Mouse (Mus musculus): ENCODE measurements around the gene Flrt2. TPM values are rescaled to one million over a fixed set of nuclear protein-coding genes. Genes with fewer than 3 reads are reported as not detected.

Flrt2 gene
- polyA plus RNA-seq, 2 experiments: 0.44 to 0.63 TPM

GRCm38 (mm10) chr12:95744307-95744706 lies 52.3 kb downstream of the Flrt2 start:
- H3K4me1 ChIP-seq (replicated peaks; ENCODE audit: control insufficient read depth in 2 of 2, insufficient read depth in 2 of 2, low read length in 1 of 2): no peaks in the 10 kb centered on the region; a peak in 1 of 4 replicates
- no peak overlapping the region for H3K4me2 ChIP-seq (ENCODE audit: low read depth)
- no peak for TF ChIP-seq CTCF (IDR thresholded peaks at IDR 0.05; ENCODE audit: low read depth)
- no peak for TF ChIP-seq EP300 (IDR thresholded peaks at IDR 0.05; ENCODE audit: low read depth)
- no peaks in the 10 kb centered on the region for H3K36me3 ChIP-seq (replicated peaks; ENCODE audit: control insufficient read depth, insufficient read depth, low read depth)
- H3K27me3 ChIP-seq (ENCODE audit: control insufficient read depth, insufficient read depth, low read length): no peaks in the 10 kb centered on the region
- ATAC-seq (ENCODE audit: insufficient read depth) (no peak), DNase-seq (ENCODE audit: low read depth in 3 of 3, low spot score in 3 of 3) (no peak)
- no peak overlapping the region for H3K4me3 ChIP-seq (ENCODE audit: insufficient read depth in 1 of 2, low read depth in 2 of 2, low read length in 2 of 2)
- H3K27ac ChIP-seq: no peak overlapping the region
- H3K9me3 ChIP-seq (ENCODE audit: control insufficient read depth, low read length): no peaks in the 10 kb centered on the region
- 55% methylated on average over 4 of the region's 4 CpGs for WGBS (ENCODE audit: insufficient replicate concordance)
- no peak overlapping the region for H3K9ac ChIP-seq (replicated peaks)

- TF ChIP-seq CTCF (IDR thresholded peaks at IDR 0.05; ENCODE audit: low read depth) (no peak), EP300 (IDR thresholded peaks at IDR 0.05; ENCODE audit: low read depth) (no peak)
- DNase-seq (ENCODE audit: low read depth in 3 of 3, low spot score in 3 of 3) (peak in 1 of 3 experiments; percentile 16), ATAC-seq (ENCODE audit: insufficient read depth) (no peak)
- Histone ChIP-seq H3K27me3 (ENCODE audit: control insufficient read depth, insufficient read depth, low read length) (no peaks in the 10 kb centered on the region), H3K4me2 (ENCODE audit: low read depth) (no peak overlapping the region), H3K27ac (no peak overlapping the region), H3K4me1 (replicated peaks; ENCODE audit: control insufficient read depth in 2 of 2, insufficient read depth in 2 of 2, low read length in 1 of 2) (no peaks in the 10 kb centered on the region; a peak in 1 of 4 replicates), H3K36me3 (replicated peaks; ENCODE audit: control insufficient read depth, insufficient read depth, low read depth) (no peaks in the 10 kb centered on the region), H3K4me3 (ENCODE audit: insufficient read depth in 1 of 2, low read depth in 2 of 2, low read length in 2 of 2) (no peak overlapping the region), H3K9ac (replicated peaks) (no peak overlapping the region), H3K9me3 (ENCODE audit: control insufficient read depth, low read length) (no peaks in the 10 kb centered on the region)
- 13% methylated on average over 10 of the region's 10 CpGs for WGBS (ENCODE audit: insufficient replicate concordance)
Measured at GRCm38 (mm10) chr12:95746856-95747579, 55.0 kb downstream of the Flrt2 start.

- no peak for ATAC-seq (ENCODE audit: insufficient read depth)
Measured at GRCm38 (mm10) chr12:95748760-95749159, 56.7 kb downstream of the Flrt2 start.

GRCm38 (mm10) chr12:95749248-95749647 lies 57.2 kb downstream of the Flrt2 start:
- 41% methylated on average over 2 of the region's 2 CpGs for WGBS (ENCODE audit: insufficient replicate concordance)
- no peak for DNase-seq (ENCODE audit: low read depth in 3 of 3, low spot score in 3 of 3)
- H3K36me3 ChIP-seq (replicated peaks; ENCODE audit: control insufficient read depth, insufficient read depth, low read depth): no peaks in the 10 kb centered on the region
- TF ChIP-seq EP300 (IDR thresholded peaks at IDR 0.05; ENCODE audit: low read depth) (no peak), CTCF (IDR thresholded peaks at IDR 0.05; ENCODE audit: low read depth) (no peak)
- H3K4me2 ChIP-seq (ENCODE audit: low read depth): no peak overlapping the region
- H3K4me3 ChIP-seq (ENCODE audit: insufficient read depth in 1 of 2, low read depth in 2 of 2, low read length in 2 of 2): no peak overlapping the region
- no peak overlapping the region for H3K9ac ChIP-seq (replicated peaks)
- no peaks in the 10 kb centered on the region for H3K9me3 ChIP-seq (ENCODE audit: control insufficient read depth, low read length)
- ATAC-seq (ENCODE audit: insufficient read depth): no peak
- no peaks in the 10 kb centered on the region; a peak in 1 of 4 replicates for H3K4me1 ChIP-seq (replicated peaks; ENCODE audit: control insufficient read depth in 2 of 2, insufficient read depth in 2 of 2, low read length in 1 of 2)
- no peak overlapping the region for H3K27ac ChIP-seq
- H3K27me3 ChIP-seq (ENCODE audit: control insufficient read depth, insufficient read depth, low read length): no peaks in the 10 kb centered on the region

More at GRCm38 (mm10) chr12:95748760-95749159, 56.7 kb downstream of the Flrt2 start:
- no peaks in the 10 kb centered on the region for H3K27me3 ChIP-seq (ENCODE audit: control insufficient read depth, insufficient read depth, low read length)
- WGBS (ENCODE audit: insufficient replicate concordance): 60% methylated on average over 2 of the region's 2 CpGs
- no peak overlapping the region for H3K4me2 ChIP-seq (ENCODE audit: low read depth)
- no peak overlapping the region for H3K9ac ChIP-seq (replicated peaks)
- H3K27ac ChIP-seq: no peak overlapping the region
- H3K4me1 ChIP-seq (replicated peaks; ENCODE audit: control insufficient read depth in 2 of 2, insufficient read depth in 2 of 2, low read length in 1 of 2): no peaks in the 10 kb centered on the region; a peak in 1 of 4 replicates
- TF ChIP-seq EP300 (IDR thresholded peaks at IDR 0.05; ENCODE audit: low read depth) (no peak), CTCF (IDR thresholded peaks at IDR 0.05; ENCODE audit: low read depth) (no peak)
- H3K4me3 ChIP-seq (ENCODE audit: insufficient read depth in 1 of 2, low read depth in 2 of 2, low read length in 2 of 2): no peak overlapping the region
- no peak for DNase-seq (ENCODE audit: low read depth in 3 of 3, low spot score in 3 of 3)
- no peaks in the 10 kb centered on the region for H3K9me3 ChIP-seq (ENCODE audit: control insufficient read depth, low read length)
- no peaks in the 10 kb centered on the region for H3K36me3 ChIP-seq (replicated peaks; ENCODE audit: control insufficient read depth, insufficient read depth, low read depth)

- TF ChIP-seq EP300 (IDR thresholded peaks at IDR 0.05; ENCODE audit: low read depth): no peak
- TF ChIP-seq CTCF (IDR thresholded peaks at IDR 0.05; ENCODE audit: low read depth): no peak
- no peak overlapping the region for H3K4me2 ChIP-seq (ENCODE audit: low read depth)
- no peaks in the 10 kb centered on the region for H3K27me3 ChIP-seq (ENCODE audit: control insufficient read depth, insufficient read depth, low read length)
- H3K9ac ChIP-seq (replicated peaks): no peak overlapping the region
- no peaks in the 10 kb centered on the region for H3K4me1 ChIP-seq (replicated peaks; ENCODE audit: control insufficient read depth in 2 of 2, insufficient read depth in 2 of 2, low read length in 1 of 2)
- H3K36me3 ChIP-seq (replicated peaks; ENCODE audit: control insufficient read depth, insufficient read depth, low read depth): no peaks in the 10 kb centered on the region
- no peak overlapping the region for H3K27ac ChIP-seq
- WGBS (ENCODE audit: insufficient replicate concordance): 71% methylated on average over 5 of the region's 5 CpGs
- DNase-seq (ENCODE audit: low read depth in 3 of 3, low spot score in 3 of 3) (no peak), ATAC-seq (ENCODE audit: insufficient read depth) (no peak)
- no peak overlapping the region for H3K4me3 ChIP-seq (ENCODE audit: insufficient read depth in 1 of 2, low read depth in 2 of 2, low read length in 2 of 2)
- no peaks in the 10 kb centered on the region for H3K9me3 ChIP-seq (ENCODE audit: control insufficient read depth, low read length)
Measured at GRCm38 (mm10) chr12:95759212-95759746, 67.3 kb downstream of the Flrt2 start.
